Mouse (Mus musculus): Measurements from ENCODE around the gene Grm1.

Gene Grm1

DNA sequence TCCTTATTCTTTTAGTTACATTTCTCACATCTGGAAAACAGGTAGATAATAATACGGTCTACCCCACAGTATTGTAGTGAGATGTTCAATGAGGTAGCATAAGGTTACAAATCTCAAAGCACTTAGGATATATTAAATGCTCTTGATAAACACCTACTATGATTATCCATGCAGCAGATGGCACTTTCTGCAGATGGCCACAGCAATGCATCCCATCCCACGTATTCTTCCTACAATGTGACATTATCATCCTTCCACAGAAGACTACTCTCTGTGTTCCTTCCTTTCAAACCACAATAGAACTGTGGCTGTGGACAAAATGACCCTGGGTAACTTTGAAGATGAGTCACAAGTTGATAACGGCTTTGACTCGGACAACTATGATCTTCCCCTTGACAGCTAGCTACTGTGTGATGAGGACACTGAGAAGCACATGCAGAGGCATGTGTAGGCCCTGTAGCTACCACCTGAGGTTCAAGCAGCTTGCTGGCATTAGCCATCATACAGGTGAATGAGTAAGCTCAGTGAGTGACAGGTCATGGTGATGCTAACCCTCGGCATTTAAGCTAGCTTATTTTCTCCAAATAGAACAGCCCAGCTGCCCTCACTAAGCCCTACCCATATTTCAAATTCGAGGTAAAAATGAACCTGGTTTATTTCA lies 117.5 kb downstream of the Grm1 start:
- DNase-seq (ENCODE audit: low spot score) = no peak

DNA sequence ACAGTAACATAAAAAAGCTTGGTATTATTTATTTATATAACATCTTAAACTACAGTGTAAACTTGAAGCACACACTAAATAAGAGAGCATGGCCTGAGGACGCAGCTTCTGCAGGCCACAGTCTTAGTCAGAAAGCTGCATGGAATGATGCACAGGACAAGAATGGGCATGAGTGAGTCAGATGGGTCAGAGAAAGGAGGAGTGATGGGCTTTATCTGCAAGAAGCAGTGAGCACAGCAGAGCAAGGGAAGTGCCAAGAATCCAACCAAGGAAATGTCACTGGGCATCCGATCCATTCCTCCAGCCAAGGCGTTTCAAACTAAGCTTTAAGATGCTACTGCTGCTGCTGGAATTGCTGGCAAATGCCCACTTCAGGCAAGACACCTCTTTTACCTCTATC lies 131.6 kb downstream of the Grm1 start:
- no peak for DNase-seq (ENCODE audit: low spot score)

DNA sequence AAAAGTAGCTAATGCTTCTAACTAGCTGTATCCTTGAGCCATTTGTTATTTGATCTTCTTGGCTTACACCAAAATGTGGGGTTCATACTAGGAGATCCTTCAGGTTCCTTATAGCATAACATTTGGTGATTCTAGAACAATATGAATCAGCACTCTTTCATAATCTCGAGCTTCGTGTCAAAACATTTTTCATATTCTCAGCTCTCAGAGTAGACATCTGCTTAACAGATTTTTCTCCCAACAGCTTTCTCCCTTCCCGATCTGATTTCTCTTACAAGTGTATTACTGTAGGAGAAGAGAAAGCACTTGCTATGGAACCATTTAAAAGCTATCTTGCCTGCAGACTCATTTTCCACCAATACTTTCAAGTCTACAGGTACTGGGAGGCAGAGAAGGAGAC lies 133.0 kb downstream of the Grm1 start:
- DNase-seq (ENCODE audit: low spot score) = no peak

DNA sequence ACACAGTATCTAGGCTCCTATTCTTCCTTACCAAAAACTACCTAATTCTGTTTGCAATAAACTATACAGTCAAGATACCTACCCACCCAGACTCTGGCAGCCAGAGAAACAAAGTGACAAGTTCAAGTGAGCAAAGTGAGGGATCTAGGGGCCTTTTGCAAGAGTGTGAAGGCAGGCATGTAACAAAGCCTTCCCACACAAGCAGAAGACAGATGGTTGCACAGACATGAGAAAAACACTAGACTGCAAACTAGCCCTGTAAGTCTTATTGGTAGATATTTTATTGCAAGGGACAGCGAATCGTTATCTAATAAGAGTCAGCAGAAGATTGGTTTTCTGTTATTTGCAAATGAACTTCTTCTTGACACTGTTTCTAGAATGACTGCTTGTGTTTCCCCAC lies 134.6 kb downstream of the Grm1 start:
- DNase-seq (ENCODE audit: low spot score) = no peak

DNA sequence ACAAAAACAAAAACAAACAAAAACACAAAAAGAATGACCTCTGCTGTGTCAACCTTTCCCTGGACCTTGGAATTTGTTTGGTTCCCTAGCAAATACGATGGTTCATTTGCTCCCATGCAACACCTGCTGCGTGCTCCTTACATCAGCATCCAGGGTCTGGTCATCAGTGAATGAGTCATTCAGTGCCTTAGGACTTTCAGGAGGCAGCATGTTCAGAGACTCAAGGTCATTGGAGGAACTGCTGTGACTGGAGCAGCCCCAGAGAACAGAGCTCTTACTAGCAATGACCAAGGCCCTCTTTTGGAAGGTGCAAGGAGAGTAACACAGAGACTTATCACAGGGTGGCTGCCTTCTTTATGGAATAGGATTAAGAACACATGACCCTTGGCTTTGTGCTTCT lies 138.2 kb downstream of the Grm1 start:
- DNase-seq (ENCODE audit: low spot score) = no peak

DNA sequence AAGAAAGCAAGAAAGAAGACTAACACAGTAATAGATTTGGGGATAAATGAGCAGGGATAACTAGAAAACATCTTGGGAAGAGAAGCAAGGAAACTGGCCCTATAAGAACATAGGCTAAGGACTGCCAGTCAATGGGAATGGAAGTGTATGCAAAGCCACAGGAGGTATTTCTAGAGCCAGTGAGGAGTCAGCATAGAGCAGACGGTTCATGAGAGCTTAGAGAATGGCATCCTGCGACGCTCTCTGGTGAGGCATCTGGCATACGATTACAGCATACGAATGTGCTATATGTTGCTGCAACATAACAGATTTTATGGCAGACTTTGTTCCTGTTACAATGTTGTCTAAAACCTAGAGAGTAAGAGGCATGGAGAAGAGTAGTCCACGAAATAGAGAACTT lies 139.9 kb downstream of the Grm1 start:
- no peak for DNase-seq (ENCODE audit: low spot score)

DNA sequence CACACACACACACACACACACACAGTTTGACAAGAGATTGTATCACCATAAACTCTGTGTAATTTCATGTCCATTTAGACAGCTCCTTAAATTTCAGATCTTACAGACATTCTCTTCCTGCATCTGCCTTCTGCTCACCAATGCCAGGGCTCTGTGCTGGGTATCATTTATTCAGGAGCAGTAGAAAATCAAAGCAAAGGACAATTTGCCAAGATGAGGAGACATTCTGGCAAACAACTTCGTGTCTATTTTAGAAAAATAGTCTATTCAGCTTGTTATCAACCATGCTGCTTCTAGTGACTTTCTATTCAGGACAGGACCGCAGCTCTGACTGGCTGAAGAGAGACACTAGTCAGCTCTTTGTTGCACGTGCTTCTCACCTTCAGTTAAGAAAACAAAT lies 146.3 kb downstream of the Grm1 start:
- DNase-seq (ENCODE audit: low spot score) = no peak

DNA sequence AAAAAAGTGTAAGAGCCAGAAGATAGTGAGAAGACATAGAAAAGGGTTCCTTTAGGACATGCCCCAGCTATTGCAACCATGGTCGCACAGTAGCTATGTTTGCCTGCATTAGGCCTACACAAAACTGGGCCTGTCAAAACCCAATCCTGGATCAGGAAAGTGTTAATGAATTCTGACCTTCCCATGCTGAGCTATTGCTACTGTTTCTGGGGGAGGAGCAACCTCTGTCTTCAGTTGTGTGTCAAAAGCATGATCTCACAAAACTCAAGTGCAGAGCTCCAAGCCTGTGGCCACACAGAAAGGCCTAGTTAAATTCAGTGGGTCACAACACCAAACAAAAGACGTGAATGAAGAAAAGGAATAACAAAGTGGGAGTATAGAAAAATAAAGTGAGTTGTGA lies 152.5 kb downstream of the Grm1 start:
- DNase-seq (ENCODE audit: low spot score) = no peak

DNA sequence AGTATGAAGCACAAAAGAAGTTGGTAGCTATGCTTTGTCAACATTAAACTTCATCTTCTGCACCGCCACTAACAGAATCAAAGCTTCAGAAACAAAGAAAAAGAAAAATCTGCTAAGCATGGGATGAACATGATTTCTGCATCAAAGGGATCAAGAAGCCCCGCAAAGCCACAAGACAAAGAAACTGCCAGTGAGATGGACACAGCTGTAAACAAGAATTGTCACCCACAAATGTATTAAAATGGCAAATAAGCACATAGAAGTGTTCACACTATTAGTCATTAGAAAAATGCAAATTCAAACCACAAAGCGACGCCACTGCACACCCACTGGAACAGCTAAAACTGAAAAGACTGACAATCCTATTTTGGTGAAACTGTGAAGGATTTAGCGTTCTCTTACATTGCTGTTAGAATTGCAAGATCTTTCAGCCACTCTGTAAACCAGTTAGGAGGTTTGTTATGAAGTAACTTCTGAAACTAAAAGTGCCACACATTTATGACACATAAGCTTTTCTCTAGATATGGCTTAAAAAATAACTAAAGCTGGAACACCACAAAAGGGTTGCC lies 153.3 kb downstream of the Grm1 start:
- DNase-seq (ENCODE audit: low spot score) = no peak

DNA sequence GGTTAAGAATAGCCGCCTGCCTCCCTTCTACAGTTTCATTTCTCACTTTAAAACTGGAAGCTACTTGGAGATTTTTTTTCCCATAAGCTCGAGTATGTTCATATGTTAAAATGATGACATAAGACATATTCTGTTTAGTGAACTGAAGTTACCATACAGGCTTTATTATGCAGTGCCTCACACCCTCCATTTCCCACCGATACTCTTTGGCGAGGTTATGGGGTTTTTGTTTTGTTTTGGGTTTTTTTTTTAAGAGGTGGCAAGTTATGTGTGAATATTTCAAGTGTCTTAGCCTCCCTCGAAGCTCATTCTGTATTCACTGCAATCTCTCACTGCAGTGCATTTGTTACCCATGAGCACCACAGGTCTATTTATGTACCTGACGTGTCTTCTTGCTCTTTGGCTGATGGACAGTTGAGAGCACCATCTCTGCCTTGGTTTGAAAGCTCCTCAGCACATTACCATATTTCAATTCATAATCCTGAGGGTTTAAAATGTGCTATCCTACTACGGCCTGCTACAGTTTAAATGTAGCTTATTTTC lies 164.2 kb downstream of the Grm1 start:
- no peak for DNase-seq (ENCODE audit: low spot score)

DNA sequence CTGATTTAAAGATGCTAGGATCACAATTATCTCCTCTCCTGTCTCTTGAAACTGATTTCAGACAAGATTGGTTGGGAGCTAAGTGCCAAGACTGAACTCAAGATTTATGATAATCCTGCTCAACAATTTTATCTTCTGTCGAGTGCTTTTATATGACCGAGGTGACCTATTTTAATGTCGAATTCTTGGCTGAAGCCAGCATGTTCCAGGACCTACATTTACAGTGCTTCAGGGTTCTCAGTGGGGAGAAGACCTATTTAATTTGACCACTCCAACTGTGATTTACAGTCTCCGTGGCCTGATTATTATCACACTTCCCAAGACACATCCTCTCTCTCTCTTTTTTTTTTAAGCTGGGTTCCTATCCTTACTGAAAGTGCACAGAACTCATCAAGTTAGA lies 168.5 kb downstream of the Grm1 start:
- DNase-seq (ENCODE audit: low spot score) = no peak

DNA sequence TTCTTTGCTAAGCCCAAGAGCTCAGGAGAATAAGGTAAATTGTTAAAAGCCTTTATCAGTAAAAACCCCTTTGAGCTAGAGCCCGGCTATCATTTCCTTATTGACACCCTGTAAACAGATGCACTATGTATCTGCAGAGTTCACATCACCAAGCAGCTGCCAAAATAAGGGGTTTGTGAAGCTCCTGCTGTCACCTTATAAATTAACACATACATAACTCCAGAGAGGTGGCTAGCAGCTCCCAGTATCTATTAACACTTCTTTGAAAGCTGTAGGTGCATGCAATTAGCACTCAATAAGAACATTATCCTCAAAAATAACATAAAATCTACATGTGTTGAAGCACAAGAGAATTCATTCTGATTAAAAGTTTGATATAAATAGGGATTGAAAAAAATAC lies 191.9 kb downstream of the Grm1 start:
- DNase-seq (ENCODE audit: low spot score) = no peak

DNA sequence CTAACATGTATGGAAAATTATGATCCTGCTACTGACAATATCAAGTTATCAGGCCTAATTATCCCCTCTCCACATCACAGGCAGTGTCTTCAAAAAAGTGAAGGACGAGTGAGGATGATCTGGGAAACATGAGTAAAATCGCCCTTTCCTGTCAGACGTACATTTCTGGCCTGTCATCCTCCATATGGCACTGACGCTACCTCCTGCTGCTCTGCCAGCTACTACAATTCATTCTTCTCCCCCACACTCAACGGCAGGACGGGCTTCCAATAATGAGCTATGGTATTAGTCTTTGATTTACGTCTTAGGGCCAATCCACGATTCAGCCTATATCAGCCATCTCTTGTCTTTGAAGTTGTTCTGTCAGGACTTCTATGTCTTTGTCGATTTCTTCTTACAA lies 193.6 kb downstream of the Grm1 start:
- no peak for DNase-seq (ENCODE audit: low spot score)

DNA sequence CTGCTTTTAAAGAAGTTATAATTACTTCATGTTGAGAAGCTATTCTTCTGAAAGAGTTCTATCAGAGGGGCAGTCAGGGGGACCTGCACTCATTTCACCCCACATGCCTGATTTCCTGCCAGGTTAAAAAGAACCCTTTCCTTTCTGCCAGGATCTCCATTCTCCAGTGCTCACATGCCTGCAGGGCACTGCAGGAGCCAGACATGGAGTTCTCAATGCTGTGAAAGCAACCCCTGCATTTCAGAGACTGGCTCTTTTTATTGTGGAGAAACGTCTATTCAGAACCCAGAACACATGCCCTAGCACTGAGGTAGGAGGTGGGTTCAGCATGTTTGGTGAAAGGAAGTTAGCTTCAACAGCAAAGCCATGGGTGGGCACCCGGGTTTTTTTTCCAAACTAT lies 197.2 kb downstream of the Grm1 start:
- no peak for DNase-seq (ENCODE audit: low spot score)

DNA sequence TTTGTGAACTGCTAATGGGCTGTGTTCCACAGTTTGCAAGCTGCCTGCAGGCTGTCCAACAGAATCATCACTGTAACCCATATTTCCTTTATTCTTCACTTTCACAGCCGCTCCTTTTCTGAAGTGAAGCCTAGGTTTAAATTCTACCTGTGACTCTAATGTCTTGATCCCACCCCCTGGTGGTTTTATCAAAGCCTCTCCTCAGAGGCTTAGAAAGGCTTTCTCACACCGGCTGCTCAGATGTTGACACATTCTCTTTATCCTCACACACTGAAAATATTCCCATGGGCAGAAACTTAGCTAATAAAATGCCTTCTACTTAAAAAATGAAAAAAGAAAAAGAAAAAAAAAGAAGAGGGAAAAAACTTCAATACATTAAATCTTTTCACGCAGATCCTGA lies 210.0 kb downstream of the Grm1 start:
- no peak for DNase-seq (ENCODE audit: low spot score)

DNA sequence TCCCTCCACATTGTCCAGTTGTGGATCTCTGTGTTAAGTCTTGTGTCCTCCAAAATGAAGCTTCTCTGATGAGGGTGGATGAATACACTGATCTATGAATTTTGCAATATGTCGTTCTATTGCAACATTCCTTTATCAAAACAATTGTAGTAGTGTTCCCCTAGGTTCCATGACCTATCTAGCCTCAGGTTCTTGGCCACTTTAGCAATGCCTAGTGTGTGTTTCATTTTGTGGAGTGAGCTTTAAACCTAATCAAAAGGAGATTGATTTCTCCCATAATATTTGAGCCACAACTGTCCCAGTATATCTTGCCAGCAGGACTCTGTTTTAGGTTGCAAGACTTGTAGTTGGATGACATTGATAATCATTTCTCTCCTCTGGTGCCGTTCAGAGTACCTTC lies 211.9 kb downstream of the Grm1 start:
- no peak for DNase-seq (ENCODE audit: low spot score)

DNA sequence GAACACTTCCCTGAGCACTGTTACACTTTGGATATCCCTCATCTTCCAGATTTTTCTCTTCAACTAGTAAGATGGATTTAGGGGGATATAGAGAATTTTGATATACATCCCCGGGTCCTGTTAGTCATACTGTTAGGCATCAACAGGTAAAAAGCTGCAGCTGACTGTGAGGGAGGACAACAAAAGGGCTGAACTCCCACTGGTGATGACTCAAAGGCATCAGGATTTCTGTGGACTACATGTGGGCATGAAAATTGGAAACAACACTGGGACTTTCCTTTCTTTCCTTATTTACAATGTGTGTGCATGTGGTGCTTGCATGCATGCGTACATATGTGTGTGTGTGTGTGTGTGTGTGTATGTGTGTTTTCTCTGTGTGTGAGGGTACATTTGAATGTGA lies 215.9 kb downstream of the Grm1 start:
- no peak for DNase-seq (ENCODE audit: low spot score)

DNA sequence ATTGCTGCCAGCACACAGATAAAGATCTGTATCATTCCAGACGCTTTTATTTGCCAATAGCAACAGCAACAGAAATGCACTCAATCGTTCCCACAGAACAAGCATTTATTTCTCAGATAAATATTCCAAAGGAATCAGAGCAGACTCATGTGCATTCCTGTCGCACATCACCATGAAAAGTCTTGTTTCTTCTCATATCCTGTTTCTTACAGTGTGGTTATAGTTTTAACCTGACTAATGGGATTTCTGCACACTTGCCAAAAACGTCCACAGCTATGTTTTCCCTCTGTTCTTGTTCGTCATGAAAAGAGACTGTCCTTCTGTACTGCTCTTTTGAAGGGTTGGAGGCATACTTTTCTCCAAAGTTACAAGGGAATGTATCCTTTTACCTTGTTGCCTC lies 217.4 kb downstream of the Grm1 start:
- DNase-seq (ENCODE audit: low spot score) = no peak

DNA sequence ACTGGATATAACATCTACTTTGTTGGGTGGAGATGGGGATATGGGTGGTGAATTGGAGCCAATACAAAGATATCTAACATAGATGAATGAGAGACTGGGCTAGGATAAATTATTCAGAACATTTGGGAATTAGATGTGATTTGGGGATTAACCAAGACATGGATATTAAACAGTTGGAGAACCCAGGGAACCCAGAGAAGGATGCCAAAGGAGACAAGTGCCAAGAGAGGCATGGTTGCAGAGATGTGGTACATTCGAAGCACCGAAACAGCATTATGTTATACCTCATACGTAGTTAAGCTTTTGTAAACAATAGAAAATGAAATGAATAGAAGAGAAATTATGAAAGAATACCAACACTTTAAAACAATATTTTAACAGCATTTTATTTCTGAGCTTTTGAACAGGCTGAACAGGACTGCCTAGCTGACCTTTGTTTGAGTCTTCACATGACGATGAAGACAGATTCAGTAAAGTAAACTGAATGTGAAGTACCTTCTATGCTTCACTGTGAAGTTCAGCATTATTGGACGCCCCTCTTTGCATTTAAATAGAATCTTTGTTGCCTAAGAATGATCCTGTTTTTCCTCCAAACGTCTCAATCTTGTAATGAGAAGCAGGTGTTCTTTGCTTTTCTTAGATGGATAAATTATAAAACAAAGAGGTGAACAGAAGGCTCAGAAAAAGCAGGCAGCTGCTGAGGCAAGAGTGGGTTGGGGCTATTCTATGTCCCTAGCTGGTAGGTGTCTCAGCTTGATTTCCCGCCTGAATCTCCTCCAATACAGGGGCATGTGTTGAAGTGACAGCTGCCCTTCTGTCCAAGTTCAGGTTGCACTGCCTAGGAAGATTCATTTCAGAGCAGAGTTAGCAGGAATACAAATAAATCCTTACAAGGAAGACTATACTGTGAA lies 234.5 kb downstream of the Grm1 start:
- no peak for DNase-seq (ENCODE audit: low spot score)

DNA sequence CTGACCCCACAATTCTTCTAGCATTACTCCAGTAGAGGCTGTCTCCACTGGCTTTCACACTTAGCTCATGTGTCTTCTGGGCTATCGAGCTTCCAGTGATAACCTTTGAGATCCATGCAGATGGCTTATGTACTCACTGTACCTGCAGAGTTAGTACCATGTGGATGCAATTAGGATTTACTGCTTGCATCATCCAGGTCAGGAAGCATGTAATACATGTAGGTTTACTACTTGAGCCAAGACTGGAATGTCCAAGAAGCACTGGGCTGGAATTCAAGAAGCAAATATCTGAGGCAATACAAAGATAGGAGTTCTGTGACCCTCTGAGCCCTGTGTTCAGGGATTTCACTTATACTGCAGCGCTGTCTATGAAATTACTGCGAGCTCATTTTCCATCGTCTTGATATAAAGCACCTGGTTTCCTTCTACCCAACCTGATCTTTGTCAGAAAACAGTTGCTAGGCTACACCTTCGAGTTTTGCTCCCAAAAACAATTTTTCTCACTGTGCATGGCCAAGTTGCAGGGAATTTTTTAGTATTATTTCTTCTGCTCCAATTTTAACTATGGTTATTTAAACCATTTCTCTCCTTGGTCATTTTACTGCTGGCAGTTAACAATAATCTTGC lies 237.0 kb downstream of the Grm1 start:
- DNase-seq (ENCODE audit: low spot score) = no peak

DNA sequence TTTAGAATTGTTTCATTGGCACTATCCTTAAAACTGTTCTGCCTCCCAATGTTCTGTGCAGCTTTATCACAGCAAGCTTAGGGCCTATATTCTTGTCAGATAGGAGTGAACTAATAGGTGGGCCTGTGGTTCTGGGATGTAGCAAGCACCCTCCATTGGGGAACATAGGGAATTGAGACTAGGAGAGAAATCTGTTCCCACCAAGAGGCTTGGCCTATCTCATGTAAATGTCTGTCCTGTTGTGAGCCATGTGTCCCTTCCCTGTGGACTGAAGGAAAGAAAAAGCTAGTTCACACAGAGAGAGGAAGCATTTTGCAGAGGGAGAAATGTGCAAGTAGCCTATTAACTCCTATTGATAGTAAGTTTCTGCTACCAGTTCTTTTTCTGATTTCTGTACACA lies 246.8 kb downstream of the Grm1 start:
- no peak for DNase-seq (ENCODE audit: low spot score)

DNA sequence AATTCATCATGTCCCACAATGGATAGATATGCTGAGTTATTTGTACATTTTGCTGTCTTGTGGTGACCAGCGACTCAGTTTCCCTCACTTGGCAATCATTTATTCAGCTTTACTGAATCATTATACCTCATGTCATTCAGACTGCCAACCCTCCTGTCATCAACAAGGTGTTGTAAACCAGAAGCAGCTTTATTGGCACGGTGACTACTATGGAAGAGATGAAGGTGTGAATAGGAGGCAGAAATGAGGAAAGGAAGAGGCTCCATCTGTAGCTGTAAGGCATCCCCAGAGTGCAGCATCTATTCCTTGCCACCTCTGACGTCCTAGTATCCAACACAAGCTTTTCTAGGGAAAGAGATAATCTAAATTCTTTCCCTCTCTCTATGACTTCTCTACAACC lies 247.3 kb downstream of the Grm1 start:
- DNase-seq (ENCODE audit: low spot score) = no peak

DNA sequence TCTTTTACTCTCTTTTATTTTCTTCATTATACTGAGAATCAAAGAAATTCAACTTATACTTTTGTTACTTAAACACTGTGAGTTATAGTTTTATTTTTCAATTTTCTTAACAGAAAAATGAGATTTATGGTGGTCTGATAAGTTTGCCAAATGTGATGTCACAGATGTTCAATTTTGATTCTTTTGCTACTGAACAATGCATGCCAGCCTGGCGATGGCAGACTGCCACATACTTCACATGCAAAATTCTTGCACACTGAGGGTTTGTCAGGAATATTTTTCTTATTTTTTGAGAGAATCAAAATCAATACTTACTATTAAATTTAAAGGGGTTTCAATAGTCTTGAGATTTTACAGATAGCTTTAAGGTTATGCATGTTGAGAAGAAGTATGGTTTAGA lies 251.0 kb downstream of the Grm1 start:
- no peak for DNase-seq (ENCODE audit: low spot score)
